Mouse (Mus musculus): ENCODE measurements around the gene C130032M10Rik. TPM values are rescaled to one million over a fixed set of nuclear protein-coding genes. Genes with fewer than 3 reads are reported as not detected.

C130032M10Rik gene
- total RNA-seq, 2 experiments from 2014 or later, result not detected

DNA sequence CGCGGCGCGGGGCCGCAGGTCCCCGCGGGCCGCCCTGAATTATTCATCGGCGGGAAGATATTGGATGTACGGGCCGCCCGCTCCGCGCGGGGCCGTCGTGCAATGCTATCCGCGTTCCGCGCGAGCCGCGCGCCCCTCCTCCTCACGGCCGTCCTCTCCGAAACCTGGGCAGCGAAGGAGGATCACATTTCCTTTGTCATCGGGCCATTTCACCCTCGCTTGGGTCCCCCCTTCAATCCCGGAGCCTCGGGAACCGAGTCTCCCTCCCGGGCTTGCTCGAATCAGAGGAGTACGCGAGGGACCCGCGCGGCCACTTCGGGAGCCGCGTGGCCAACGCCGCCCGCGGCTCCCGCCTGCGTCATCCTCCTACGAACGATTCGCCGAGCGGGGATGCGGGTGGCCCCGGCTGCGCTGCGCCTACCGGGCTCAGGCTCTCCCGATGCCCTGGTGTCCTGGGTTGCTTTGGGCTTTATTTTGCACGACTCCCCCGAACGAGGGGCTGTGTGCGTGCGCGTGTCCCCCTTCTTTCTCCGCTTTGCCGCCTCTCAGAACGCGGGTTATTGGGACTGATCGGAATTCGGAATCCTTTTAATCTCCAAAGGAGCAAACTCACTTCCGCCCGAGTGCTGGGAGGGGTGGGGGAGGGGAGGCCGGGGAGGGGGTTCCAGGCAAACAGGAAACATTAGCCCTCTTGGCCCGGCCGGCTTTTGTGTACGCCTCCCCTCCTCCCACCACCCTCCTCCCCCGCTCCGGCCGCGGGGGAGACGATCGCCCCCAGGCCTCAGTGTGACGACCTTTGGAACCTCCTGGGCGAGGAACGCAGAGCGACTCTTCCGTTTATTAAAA is 48.5 kb downstream of the C130032M10Rik start, which contains the start of gene Trim71:
Trim71 (minus strand) TSS at position 609 of the 846 bp plus-strand sequence.
- peak in 1 of 2 experiments; percentile 26 for DNase-seq (ENCODE audit: extremely low spot score in 1 of 2, low spot score in 2 of 2)

GRCm38 (mm10) chr9:114564667-114565066 is 49.2 kb downstream of the C130032M10Rik start:
- intact Hi-C loops (cut with DNase I), result no loop called here
- no peak for DNase-seq (ENCODE audit: extremely low spot score in 1 of 2, low spot score in 2 of 2)

More for the DNA sequence above, 48.5 kb downstream of the C130032M10Rik start, which contains the start of gene Trim71:
- intact Hi-C loops (cut with DNase I), result no loop called here

Other genes with a start within 250 kb of the C130032M10Rik start
- not detected for gene Bcl2a1c, start 185.6 kb upstream of the C130032M10Rik start, total RNA-seq (2021)
- 10 to 100 TPM in 1 of 2 experiments, 1 to 10 TPM in 1; 8.7 to 10.4 TPM for gene Crtap, start 125.0 kb upstream of the C130032M10Rik start, total RNA-seq (2021)
- gene Glb1, start 114.6 kb upstream of the C130032M10Rik start, total RNA-seq (2021), result 10 to 100 TPM; 32.2 to 34.3 TPM
- gene Tmppe, start 114.6 kb upstream of the C130032M10Rik start, total RNA-seq (2021), result 1 to 10 TPM; 9.4 to 10.0 TPM
- gene Ccr4, start 10.8 kb upstream of the C130032M10Rik start, total RNA-seq (2021), result not detected
- gene Trim71, start 48.7 kb downstream of the C130032M10Rik start, total RNA-seq (2021), result under 1 TPM; 0.26 TPM
- gene Cnot10, start 124.5 kb downstream of the C130032M10Rik start, total RNA-seq (2021), result 10 to 100 TPM; 50.8 to 52.2 TPM
- 100 to 1,000 TPM; 110 to 118 TPM for gene Dync1li1, start 173.1 kb downstream of the C130032M10Rik start, total RNA-seq (2021)
- gene Cmtm6, start 215.4 kb downstream of the C130032M10Rik start, total RNA-seq (2021), result 10 to 100 TPM; 24.5 to 25.5 TPM